Mouse (Mus musculus) cerebellum, postnatal 4 days (tissue): ENCODE results near the gene Arhgap28.
A peak's percentile ranks its signal among the peaks of the same experiment; 100 is the strongest.

Source experiments
- DNase-seq, 2 experiments: peaks; one replicate each; pipeline ENCODE4 v3.0.0; 2022; ENCODE audit warnings: low spot score in 2 of 2, mixed read lengths in 1 of 2

Arhgap28 gene

GRCm38 (mm10) chr17:67989716-67990115, 14.2 kb downstream of the Arhgap28 start:
- no peak for DNase-seq

GRCm38 (mm10) chr17:67988920-67989621, 14.8 kb downstream of the Arhgap28 start:
- no peak for DNase-seq

GRCm38 (mm10) chr17:67985532-67985931, 18.4 kb downstream of the Arhgap28 start:
- no peak for DNase-seq

GRCm38 (mm10) chr17:67980573-67980972, 23.3 kb downstream of the Arhgap28 start:
- DNase-seq, result no peak

DNA sequence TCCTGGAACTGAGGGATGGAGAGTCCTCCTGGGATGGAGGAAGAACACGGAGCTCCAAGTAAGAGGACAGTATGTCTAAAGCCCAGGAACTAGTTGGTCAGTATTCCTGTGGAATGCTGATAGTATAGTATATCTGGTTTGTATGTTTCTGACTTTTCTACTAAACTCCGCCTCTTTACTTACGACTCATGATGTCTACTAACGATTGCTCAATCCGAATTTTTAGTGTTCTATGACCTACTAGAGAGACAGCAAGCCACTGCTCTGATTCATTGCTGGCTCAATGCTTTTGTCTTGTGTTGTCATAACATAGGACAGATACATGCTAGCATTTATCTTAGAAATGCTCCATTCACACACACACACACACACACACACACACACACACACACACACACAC, 24.7 kb downstream of the Arhgap28 start:
- no peak for DNase-seq

- peak in 1 of 2 experiments; percentile 48 for DNase-seq
Observed at GRCm38 (mm10) chr17:67978786-67979185, 25.1 kb downstream of the Arhgap28 start.

GRCm38 (mm10) chr17:67976465-67976864, 27.5 kb downstream of the Arhgap28 start:
- DNase-seq, result no peak

DNA sequence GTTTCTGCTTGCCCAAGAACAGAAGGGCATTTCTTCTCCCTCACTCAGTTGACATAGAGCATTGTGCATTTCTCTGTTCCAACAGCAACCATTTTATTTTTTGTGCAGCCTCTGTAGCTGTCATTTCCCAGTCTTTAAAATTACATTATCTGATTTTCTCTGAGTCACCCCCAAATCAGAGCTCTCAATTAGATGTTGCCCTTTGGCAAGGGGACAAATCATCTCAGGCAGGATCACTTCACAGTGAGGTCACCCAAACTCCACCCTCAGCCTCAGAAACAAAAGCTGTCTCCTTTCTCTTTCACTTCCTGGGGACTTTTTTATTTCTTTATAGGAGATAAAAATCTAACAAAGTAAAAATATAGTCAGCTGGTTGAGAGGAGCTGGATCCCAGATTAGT, 27.9 kb downstream of the Arhgap28 start:
- DNase-seq, result no peak

GRCm38 (mm10) chr17:67974679-67975078, 29.2 kb downstream of the Arhgap28 start:
- DNase-seq, result no peak

DNA sequence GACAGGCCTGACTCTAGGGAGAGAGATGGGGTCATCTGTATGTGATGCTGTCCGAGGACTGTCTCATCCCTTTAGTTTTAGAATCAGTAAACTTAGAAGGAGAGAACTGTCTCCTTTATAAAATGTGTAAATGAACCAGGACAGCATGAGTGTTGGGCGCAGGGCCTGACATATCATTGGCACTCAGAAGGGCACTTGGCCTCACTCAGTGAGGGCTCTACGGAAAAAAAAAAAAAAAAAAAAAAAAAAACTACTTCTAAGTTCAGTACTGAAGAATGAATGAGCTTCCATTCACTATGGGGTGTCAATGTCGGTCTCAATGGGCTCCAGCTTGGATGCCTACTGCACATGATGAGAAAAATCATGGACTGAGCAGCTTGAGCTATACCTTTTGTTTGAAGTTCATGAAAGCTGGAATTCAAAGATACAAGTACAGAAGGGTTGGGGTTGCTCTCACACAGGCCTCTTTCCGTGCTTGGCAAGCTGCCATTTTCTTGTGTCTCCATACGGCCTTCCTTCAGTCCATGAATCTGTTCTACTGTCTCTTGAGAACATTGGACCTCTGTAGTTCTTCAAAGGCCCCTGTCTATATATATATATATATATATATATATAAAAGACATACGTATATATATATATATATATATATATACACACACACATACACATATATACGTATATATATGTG, 36.9 kb downstream of the Arhgap28 start:
- no peak for DNase-seq

GRCm38 (mm10) chr17:67962858-67963257, 41.1 kb downstream of the Arhgap28 start:
- DNase-seq, result no peak

GRCm38 (mm10) chr17:67962020-67962419, 41.9 kb downstream of the Arhgap28 start:
- peak in 1 of 2 experiments; percentile 65 for DNase-seq

GRCm38 (mm10) chr17:67958909-67959308, 45.0 kb downstream of the Arhgap28 start:
- DNase-seq, result no peak

DNA sequence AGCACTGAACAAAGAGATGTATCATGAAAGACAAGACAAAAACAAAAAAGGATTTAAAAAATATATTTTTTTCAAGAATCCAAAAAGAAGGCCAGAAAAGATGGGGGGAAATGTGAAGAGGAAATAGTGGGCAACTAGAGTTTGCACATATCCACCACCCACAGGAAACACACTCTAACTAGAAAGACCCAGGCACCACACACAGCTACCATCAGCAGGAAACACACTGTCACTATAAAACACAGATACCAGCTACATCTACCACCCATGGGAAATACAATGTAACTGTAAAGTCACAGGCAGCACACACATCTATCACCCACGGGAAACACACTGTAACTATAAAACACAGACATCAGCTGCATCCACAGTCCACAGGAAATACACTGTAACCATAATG, 46.3 kb downstream of the Arhgap28 start:
- no peak for DNase-seq

DNA sequence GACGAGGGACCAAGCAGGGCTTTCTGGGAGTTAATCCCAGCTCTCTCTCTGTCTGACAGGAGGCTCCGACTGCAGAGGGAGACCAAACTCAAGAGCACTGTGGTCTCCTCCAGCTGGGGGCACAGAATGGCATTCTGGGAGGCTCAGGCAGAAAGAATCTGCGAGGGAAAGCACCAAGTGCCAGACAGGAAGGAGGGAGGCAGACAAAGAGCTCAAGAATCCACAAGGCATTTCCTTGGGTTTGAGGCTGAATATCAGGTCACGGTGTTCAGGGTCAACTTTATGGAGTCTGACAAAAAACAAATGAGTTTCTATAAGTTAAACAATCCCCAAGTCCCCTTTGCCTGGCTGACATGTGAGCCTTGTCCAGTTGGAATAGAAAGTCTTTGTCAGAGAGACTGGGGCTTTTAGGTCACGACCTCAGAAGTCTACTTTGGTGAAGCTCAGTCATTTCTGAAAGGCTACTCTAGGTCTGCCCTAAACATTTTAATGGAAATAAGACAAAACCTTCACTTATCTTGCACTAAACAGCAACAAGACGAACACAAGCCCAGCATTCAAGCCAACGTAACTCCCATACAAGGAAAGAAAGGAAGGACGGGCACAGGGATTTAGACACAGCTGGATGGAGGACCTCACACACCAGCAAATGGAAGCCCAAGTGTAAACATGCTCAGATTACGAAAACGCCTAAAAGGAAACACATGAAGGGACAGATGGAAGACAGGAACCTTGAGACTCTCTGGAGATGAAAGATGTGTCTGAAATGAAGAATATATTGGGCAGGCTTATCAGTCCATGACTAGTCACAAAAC, 47.8 kb downstream of the Arhgap28 start:
- DNase-seq, result no peak

- DNase-seq, result no peak
Observed at GRCm38 (mm10) chr17:67954961-67955360, 49.0 kb downstream of the Arhgap28 start.

- no peak for DNase-seq
Observed at GRCm38 (mm10) chr17:67950523-67951213, 53.3 kb downstream of the Arhgap28 start.

- DNase-seq, result no peak
Observed at GRCm38 (mm10) chr17:67948601-67949000, 55.3 kb downstream of the Arhgap28 start.

GRCm38 (mm10) chr17:67945453-67945852, 58.5 kb downstream of the Arhgap28 start:
- DNase-seq, result no peak

DNA sequence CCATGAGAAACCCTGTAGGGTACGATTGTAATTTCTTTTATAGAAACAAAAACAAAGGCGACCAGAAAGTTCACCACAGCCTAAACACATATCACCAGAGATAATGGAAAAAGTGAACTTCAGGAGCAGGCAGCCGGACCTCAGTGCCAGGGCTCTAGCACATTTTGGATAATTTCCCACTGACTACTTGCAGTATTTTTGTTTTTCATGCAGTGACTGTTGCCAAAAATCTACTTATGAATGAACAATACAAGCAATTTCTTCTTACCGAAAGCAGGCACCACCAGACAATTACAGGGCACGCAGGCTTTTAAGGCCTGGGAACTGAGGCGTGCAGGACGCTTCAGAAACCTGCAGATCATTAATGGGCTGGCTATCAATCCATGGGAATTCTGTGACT, 59.7 kb downstream of the Arhgap28 start:
- DNase-seq, result no peak

DNA sequence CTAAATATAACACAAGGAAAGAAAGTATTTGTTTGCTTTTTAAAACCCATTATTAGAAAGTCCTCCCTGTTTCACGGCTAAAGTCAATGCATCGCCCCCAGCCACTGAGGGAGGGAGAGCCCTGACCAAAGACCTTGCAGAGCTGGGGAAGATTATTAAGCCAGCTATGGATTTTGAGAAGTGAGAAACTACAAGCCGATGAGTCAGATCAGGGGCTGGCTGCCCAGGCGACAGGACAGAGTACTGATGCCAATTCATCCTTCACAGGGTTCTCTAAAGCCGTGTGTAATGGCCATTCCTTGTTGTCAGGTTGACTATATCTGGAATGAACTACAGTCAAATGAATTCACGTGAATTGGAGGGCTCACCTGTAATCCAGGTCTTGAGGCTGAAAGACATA, 62.9 kb downstream of the Arhgap28 start:
- DNase-seq, result no peak

GRCm38 (mm10) chr17:67937050-67937449, 66.9 kb downstream of the Arhgap28 start:
- DNase-seq, result no peak
